Mouse (Mus musculus) MEL (cell line): ENCODE measurements at regions not wholly inside any gene's neighbourhood (a gene's known extent, or its start where the extent isn't known, plus 50 kb on each side); places are given as distances from the start of the nearest gene placed in this dataset.

ENCODE experiments used
- DNase-seq: peaks from one replicate; pipeline ENCODE4 v3.0.0; 2011; ENCODE audit warnings: low read depth, low spot score
- H3K27ac ChIP-seq: 2 replicates; pipeline ENCODE4 v1.5.1; 2012; ENCODE audit warnings: low read depth, mild to moderate bottlenecking, control low read depth, low read length, moderate library complexity; ENCODE audit not compliant: control insufficient read depth
- H3K27me3 ChIP-seq, 2 experiments: fragments of 150-350 bp in 1 of 2; sonication (generic) in 1 of 2; 2 replicates each; pipeline ENCODE4 v1.6.1; 2012; ENCODE audit warnings: low read length in 2 of 2, mild to moderate bottlenecking in 2 of 2, improper control_type of control experiment in 1 of 2, moderate library complexity in 1 of 2; ENCODE audit not compliant: insufficient read depth in 2 of 2, control insufficient read depth in 1 of 2
- H3K36me3 ChIP-seq, 2 experiments: 2 replicates each; pipeline ENCODE4 v1.6.1; 2012 to 2014; ENCODE audit warnings: low read length in 2 of 2, improper control_type of control experiment in 1 of 2, inconsistent platforms in 1 of 2, mild to moderate bottlenecking in 1 of 2; ENCODE audit not compliant: insufficient read depth in 2 of 2, control insufficient read depth in 1 of 2
- H3K4me1 ChIP-seq, 2 experiments: fragments of 150-350 bp in 1 of 2; sonication (generic) in 1 of 2; 2 replicates each; pipeline ENCODE4 v1.6.1; 2012; ENCODE audit warnings: low read length in 2 of 2, improper control_type of control experiment in 1 of 2, mild to moderate bottlenecking in 1 of 2; ENCODE audit not compliant: insufficient read depth in 2 of 2, control insufficient read depth in 1 of 2
- H3K4me3 ChIP-seq, 2 experiments: fragments of 150-350 bp in 1 of 2; sonication (generic) in 1 of 2; 2 replicates each; pipeline ENCODE4 v1.5.1; 2012; ENCODE audit warnings: low read depth in 2 of 2, low read length in 2 of 2, mild to moderate bottlenecking in 2 of 2, moderate library complexity in 2 of 2, control low read depth in 1 of 2, improper control_type of control experiment in 1 of 2; ENCODE audit not compliant: control insufficient read depth in 1 of 2, insufficient read depth in 1 of 2
- H3K79me2 ChIP-seq: 2 replicates; pipeline ENCODE4 v1.6.1; 2012; ENCODE audit warnings: mild to moderate bottlenecking, low read length, moderate library complexity; ENCODE audit not compliant: control insufficient read depth, poor library complexity, insufficient read depth
- H3K9ac ChIP-seq: 2 replicates; pipeline ENCODE4 v1.6.1; 2012; ENCODE audit warnings: low read depth, mild to moderate bottlenecking, control low read depth, low read length, moderate library complexity; ENCODE audit not compliant: control insufficient read depth, poor library complexity, severe bottlenecking
- H3K9me3 ChIP-seq: fragments of 150-350 bp; sonication (generic); replicated peaks from 2 replicates; pipeline ENCODE4 v1.6.1; 2012; ENCODE audit warnings: mild to moderate bottlenecking, low read length, improper control_type of control experiment, moderate library complexity; ENCODE audit not compliant: insufficient read depth
- BHLHE40 ChIP-seq: IDR thresholded peaks from 2 replicates; pipeline ENCODE4 v1.6.1; 2012; ENCODE audit warnings: low read depth, mild to moderate bottlenecking, inconsistent platforms, low read length, improper control_type of control experiment, borderline replicate concordance
- CHD2 ChIP-seq: IDR thresholded peaks from 2 replicates; pipeline ENCODE4 v1.6.1; 2011; ENCODE audit warnings: low read length, improper control_type of control experiment
- CTCF ChIP-seq, 3 experiments: IDR thresholded peaks in 2 of 3; conservative IDR thresholded peaks in 1 of 3; 2 replicates each; pipeline ENCODE4 v1.5.1; 2011 to 2012; ENCODE audit warnings: low read length in 3 of 3, low read depth in 2 of 3, mild to moderate bottlenecking in 2 of 3, improper control_type of control experiment in 1 of 3, inconsistent platforms in 1 of 3, mixed read lengths in 1 of 3, moderate library complexity in 1 of 3; ENCODE audit not compliant: control insufficient read depth in 1 of 3, insufficient read depth in 1 of 3, poor library complexity in 1 of 3, severe bottlenecking in 1 of 3
- ELF1 ChIP-seq: IDR thresholded peaks from 2 replicates; pipeline ENCODE4 v1.6.1; 2014; ENCODE audit warnings: low read depth, mild to moderate bottlenecking, inconsistent platforms, low read length, improper control_type of control experiment, moderate library complexity
- ETS1 ChIP-seq: IDR thresholded peaks from 2 replicates; pipeline ENCODE4 v1.6.1; 2012; ENCODE audit warnings: low read depth, mild to moderate bottlenecking, inconsistent platforms, low read length, improper control_type of control experiment, moderate library complexity
- GABPA ChIP-seq: IDR thresholded peaks from 2 replicates; pipeline ENCODE4 v1.6.1; 2012; ENCODE audit warnings: low read depth, mild to moderate bottlenecking, inconsistent platforms, low read length, improper control_type of control experiment, moderate library complexity
- HCFC1 ChIP-seq: IDR thresholded peaks from 2 replicates; pipeline ENCODE4 v1.6.1; 2012; ENCODE audit warnings: low read depth, mild to moderate bottlenecking, inconsistent platforms, low read length, improper control_type of control experiment, moderate library complexity
- KAT2A ChIP-seq: conservative IDR thresholded peaks from 2 replicates; pipeline ENCODE4 v1.6.1; 2012; ENCODE audit warnings: low read depth, low read length, improper control_type of control experiment, inconsistent platforms
- MAFK ChIP-seq: IDR thresholded peaks from 2 replicates; pipeline ENCODE4 v1.6.1; 2011; ENCODE audit warnings: low read depth, mild to moderate bottlenecking, low read length, improper control_type of control experiment, borderline replicate concordance
- MAX ChIP-seq: IDR thresholded peaks from 2 replicates; pipeline ENCODE4 v1.6.1; 2011; ENCODE audit warnings: low read length, improper control_type of control experiment
- MAZ ChIP-seq: IDR thresholded peaks from 2 replicates; pipeline ENCODE4 v1.6.1; 2012; ENCODE audit warnings: low read depth, mild to moderate bottlenecking, inconsistent platforms, low read length, improper control_type of control experiment
- MEF2A ChIP-seq: IDR thresholded peaks from 2 replicates; pipeline ENCODE4 v1.6.1; 2014; ENCODE audit warnings: low read depth, mild to moderate bottlenecking, inconsistent platforms, low read length, improper control_type of control experiment; ENCODE audit not compliant: poor library complexity, insufficient replicate concordance, severe bottlenecking; ENCODE audit errors: extremely low read depth
- MXI1 ChIP-seq: IDR thresholded peaks from 2 replicates; pipeline ENCODE4 v1.6.1; 2011; ENCODE audit warnings: mild to moderate bottlenecking, low read depth, low read length, improper control_type of control experiment
- MYC ChIP-seq: IDR thresholded peaks from 2 replicates; pipeline ENCODE4 v1.6.1; 2011; ENCODE audit warnings: low read depth, mild to moderate bottlenecking, low read length, improper control_type of control experiment, moderate library complexity
- NELFE ChIP-seq: IDR thresholded peaks from 2 replicates; pipeline ENCODE4 v1.6.1; 2011; ENCODE audit warnings: low read depth, low read length, improper control_type of control experiment
- NRF1 ChIP-seq: IDR thresholded peaks from 2 replicates; pipeline ENCODE4 v1.6.1; 2014; ENCODE audit warnings: low read depth, mild to moderate bottlenecking, inconsistent platforms, low read length, improper control_type of control experiment, moderate library complexity; ENCODE audit not compliant: poor library complexity, insufficient read depth, severe bottlenecking
- POLR2AphosphoS5 ChIP-seq: IDR thresholded peaks from 2 replicates; pipeline ENCODE4 v1.6.1; 2012; ENCODE audit warnings: low read depth, borderline replicate concordance, mild to moderate bottlenecking, inconsistent platforms, low read length, moderate library complexity, mixed read lengths
- RAD21 ChIP-seq: IDR thresholded peaks from 2 replicates; pipeline ENCODE4 v1.6.1; 2011; ENCODE audit warnings: mild to moderate bottlenecking, low read depth, low read length, improper control_type of control experiment
- RCOR1 ChIP-seq: IDR thresholded peaks from 2 replicates; pipeline ENCODE4 v1.6.1; 2012; ENCODE audit warnings: low read depth, mild to moderate bottlenecking, inconsistent platforms, low read length, improper control_type of control experiment
- SIN3A ChIP-seq: IDR thresholded peaks from 2 replicates; pipeline ENCODE4 v1.6.1; 2012; ENCODE audit warnings: low read length, improper control_type of control experiment, inconsistent platforms
- SMC3 ChIP-seq: IDR thresholded peaks from 2 replicates; pipeline ENCODE4 v1.6.1; 2011; ENCODE audit warnings: low read depth, low read length, improper control_type of control experiment
- TCF12 ChIP-seq: IDR thresholded peaks from 2 replicates; pipeline ENCODE4 v1.6.1; 2014; ENCODE audit warnings: low read depth, mild to moderate bottlenecking, inconsistent platforms, low read length, improper control_type of control experiment, moderate library complexity
- UBTF ChIP-seq: IDR thresholded peaks from 2 replicates; pipeline ENCODE4 v1.6.1; 2012; ENCODE audit warnings: low read depth, mild to moderate bottlenecking, inconsistent platforms, low read length, improper control_type of control experiment, moderate library complexity, borderline replicate concordance; ENCODE audit not compliant: insufficient read depth
- USF1 ChIP-seq: IDR thresholded peaks from 2 replicates; pipeline ENCODE4 v1.6.1; 2014; ENCODE audit warnings: low read depth, mild to moderate bottlenecking, inconsistent platforms, low read length, improper control_type of control experiment, moderate library complexity
- ZKSCAN1 ChIP-seq: IDR thresholded peaks from 2 replicates; pipeline ENCODE4 v1.6.1; 2012; ENCODE audit warnings: low read depth, mild to moderate bottlenecking, inconsistent platforms, low read length, improper control_type of control experiment, moderate library complexity
- ZNF384 ChIP-seq: IDR thresholded peaks from 2 replicates; pipeline ENCODE4 v1.6.1; 2012; ENCODE audit warnings: low read depth, mild to moderate bottlenecking, inconsistent platforms, low read length, improper control_type of control experiment

DNA sequence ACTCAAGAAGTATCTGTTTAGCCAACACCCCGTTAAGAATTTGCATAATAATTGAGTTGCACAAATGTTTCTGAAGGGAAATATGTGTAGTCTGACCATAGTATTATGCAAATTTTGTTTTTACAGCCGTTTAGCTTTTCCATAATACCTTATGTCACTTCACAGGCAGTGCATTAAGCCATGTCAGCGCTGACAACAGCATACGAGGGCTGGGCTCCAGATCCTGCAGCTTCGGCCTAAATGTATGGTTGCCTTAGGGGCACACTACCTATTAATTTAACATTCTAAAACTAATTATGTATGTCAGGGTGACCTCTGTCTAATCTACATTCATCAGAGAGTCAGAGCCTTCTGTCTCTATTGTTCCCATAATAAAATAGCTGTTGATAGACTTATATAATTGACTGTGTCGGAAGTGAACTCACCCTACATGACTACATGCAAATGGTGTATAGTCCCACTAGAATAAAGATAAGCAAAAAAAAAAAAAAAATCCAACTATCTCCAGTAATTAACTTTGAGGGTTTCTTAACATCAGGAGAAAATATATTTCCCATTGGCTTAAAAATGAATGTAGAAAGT lies 795.3 kb downstream of the Mat2b start:
- TF ChIP-seq MYC = no peak
- no peak for TF ChIP-seq ETS1
- TF ChIP-seq MXI1 = no peak
- no peak for TF ChIP-seq NRF1
- TF ChIP-seq USF1 = no peak
- TF ChIP-seq ELF1 = no peak
- TF ChIP-seq RCOR1 = no peak
- TF ChIP-seq CTCF (IDR thresholded peaks at IDR 0.05 in 2 of 3, conservative IDR thresholded peaks at IDR 0.05 in 1 of 3; ENCODE audit: control insufficient read depth in 1 of 3, insufficient read depth in 1 of 3, low read depth in 2 of 3, low read length in 3 of 3, poor library complexity in 1 of 3, severe bottlenecking in 1 of 3) = no peak
- TF ChIP-seq GABPA = no peak
- TF ChIP-seq SMC3 = no peak
- no peak for TF ChIP-seq CHD2
- TF ChIP-seq MEF2A = no peak
- TF ChIP-seq HCFC1 = no peak
- no peak for TF ChIP-seq RAD21
- no peak for TF ChIP-seq UBTF
- TF ChIP-seq KAT2A = no peak

DNA sequence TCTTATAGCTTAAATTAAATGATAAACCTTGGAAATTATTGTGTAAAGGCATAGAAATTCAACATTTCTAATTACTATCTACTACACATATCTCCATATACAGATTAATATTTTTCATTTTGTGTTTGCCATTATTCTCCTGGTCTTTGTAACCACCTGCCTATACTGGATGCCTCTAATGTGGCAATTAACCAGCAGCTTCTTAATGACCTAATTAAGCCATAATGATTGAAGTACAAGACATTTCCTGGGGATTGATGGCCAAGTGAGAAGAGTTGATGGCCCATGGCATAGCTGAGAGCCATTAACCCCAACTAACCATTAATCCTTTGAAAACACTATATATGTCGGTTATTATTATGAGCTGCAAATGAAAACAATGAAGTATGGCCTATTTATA lies 811.7 kb downstream of the Mat2b start:
- no peak for DNase-seq
- no peak overlapping the region for H3K9ac ChIP-seq
- no peak overlapping the region for H3K4me3 ChIP-seq
- H3K27me3 ChIP-seq = no peaks in the 10 kb centered on the region
- no peak overlapping the region for H3K27ac ChIP-seq
- H3K79me2 ChIP-seq = no peaks in the 10 kb centered on the region
- TF ChIP-seq NRF1 (no peak), POLR2AphosphoS5 (no peak), BHLHE40 (no peak), TCF12 (no peak), NELFE (no peak), MAX (no peak), USF1 (no peak), MAFK (no peak), ZKSCAN1 (no peak), CTCF (IDR thresholded peaks at IDR 0.05 in 2 of 3, conservative IDR thresholded peaks at IDR 0.05 in 1 of 3; ENCODE audit: control insufficient read depth in 1 of 3, insufficient read depth in 1 of 3, low read depth in 2 of 3, low read length in 3 of 3, poor library complexity in 1 of 3, severe bottlenecking in 1 of 3) (no peak), ELF1 (no peak), SIN3A (no peak), MAZ (no peak), HCFC1 (no peak), GABPA (no peak), RCOR1 (no peak), ZNF384 (no peak), CHD2 (no peak), MXI1 (no peak), UBTF (no peak)
- no peaks in the 10 kb centered on the region for H3K36me3 ChIP-seq
- H3K4me1 ChIP-seq = no peaks in the 10 kb centered on the region
- no peaks in the 10 kb centered on the region for H3K9me3 ChIP-seq

More for the DNA sequence above, 795.3 kb downstream of the Mat2b start:
- H3K36me3 ChIP-seq = no peaks in the 10 kb centered on the region
- H3K4me1 ChIP-seq = 0 out of 4 replicates have a peak, but pooled peaks cover 0 to 3% of the 10 kb centered on the region in 2 experiments
- H3K27ac ChIP-seq = no peak overlapping the region
- no peaks in the 10 kb centered on the region for H3K79me2 ChIP-seq
- H3K27me3 ChIP-seq = no peaks in the 10 kb centered on the region
- no peak overlapping the region for H3K4me3 ChIP-seq
- no peak for DNase-seq
- no peaks in the 10 kb centered on the region for H3K9me3 ChIP-seq
- H3K9ac ChIP-seq = no peak overlapping the region
